Mouse (Mus musculus): ENCODE results near the gene Stk4. TPM values are rescaled to one million over a fixed set of nuclear protein-coding genes. Genes with fewer than 3 reads are reported as not detected.

The Stk4 gene
- total RNA-seq, 2 experiments from 2014 or later = 14.8 to 18.5 TPM

- intact Hi-C loops (cut with DNase I) = no loop called here
- DNase-seq (ENCODE audit: low spot score) = no peak
These were observed 126.5 kb downstream of the Stk4 start for GRCm38 (mm10) chr2:164196700-164196990.

- intact Hi-C loops (cut with DNase I) = no loop called here
These were observed 129.7 kb downstream of the Stk4 start, which contains the start of gene Wfdc15a for GRCm38 (mm10) chr2:164199626-164200327. Wfdc15a (minus strand) TSS chr2:164200130.

More at GRCm38 (mm10) chr2:164199626-164200327, 129.7 kb downstream of the Stk4 start, which contains the start of gene Wfdc15a:
- DNase-seq (ENCODE audit: low spot score) = no peak

Other genes starting within 250 kb of the Stk4 start
- 1 to 10 TPM in 1 of 2 experiments, under 1 TPM in 1; 0.98 to 1.3 TPM for gene Ccn5, start 249.5 kb upstream of the Stk4 start, total RNA-seq (2021)
- gene Kcnk15, start 216.7 kb upstream of the Stk4 start, total RNA-seq (2021) = not detected
- under 1 TPM; 0.31 to 0.39 TPM for gene Rims4, start 151.6 kb upstream of the Stk4 start, total RNA-seq (2021)
- gene Ywhab, start 75.4 kb upstream of the Stk4 start, total RNA-seq (2021) = 10 to 100 TPM; 74.3 to 82.2 TPM
- gene Pabpc1l, start 44.9 kb upstream of the Stk4 start, total RNA-seq (2021) = 1 to 10 TPM in 1 of 2 experiments, under 1 TPM in 1; 0.96 to 1.3 TPM
- 10 to 100 TPM; 17.8 to 18.7 TPM for gene Tomm34, start 847 bp downstream of the Stk4 start, total RNA-seq (2021)
- gene Kcns1, start 100.8 kb downstream of the Stk4 start, total RNA-seq (2021) = not detected
- gene Wfdc5, start 112.4 kb downstream of the Stk4 start, total RNA-seq (2021) = not detected
- gene Wfdc12, start 120.3 kb downstream of the Stk4 start, total RNA-seq (2021) = not detected
- gene Wfdc15a, start 129.8 kb downstream of the Stk4 start, total RNA-seq (2021) = not detected
- not detected for gene Wfdc15b, start 151.3 kb downstream of the Stk4 start, total RNA-seq (2021)
- gene Svs2, start 168.1 kb downstream of the Stk4 start, total RNA-seq (2021) = not detected
- gene Svs3b, start 186.3 kb downstream of the Stk4 start, total RNA-seq (2021) = not detected
- gene Svs4, start 208.1 kb downstream of the Stk4 start, total RNA-seq (2021) = not detected
- gene Svs3a, start 218.9 kb downstream of the Stk4 start, total RNA-seq (2021) = not detected
- not detected for gene Svs6, start 246.4 kb downstream of the Stk4 start, total RNA-seq (2021)